Mouse (Mus musculus) liver, adult 2 months (tissue): ENCODE results near the gene Plekhm3.

Experiments used
- CTCF ChIP-seq: fragments of 200-500 bp; IDR thresholded peaks from 2 replicates; pipeline ENCODE4 v1.5.1; 2011; ENCODE audit warnings: low read depth, low read length, control low read depth
- POLR2A ChIP-seq: fragments of 200-500 bp; IDR thresholded peaks from 2 replicates; pipeline ENCODE4 v1.6.1; 2011; ENCODE audit warnings: low read length, control low read depth; ENCODE audit not compliant: insufficient read depth; ENCODE audit errors: extremely low read depth

GRCm38 (mm10) chr1:64871956-64872355 is 84.7 kb downstream of the Plekhm3 start:
- TF ChIP-seq POLR2A: no peak
- no peak for TF ChIP-seq CTCF
